Mouse (Mus musculus) layer of hippocampus, postnatal 36 days (tissue): ENCODE measurements around the gene Ndufs3. TPM values are rescaled to one million over a fixed set of nuclear protein-coding genes. Genes with fewer than 3 reads are reported as not detected.

ENCODE experiments used
- DNase-seq, 2 experiments: peaks; one replicate each; pipeline ENCODE4 v3.0.0; 2022
- total RNA-seq, 2 experiments: library from RNA; stranded (reverse); gene quantifications; 2 replicates each; pipeline ENCODE4 v1.2.3; 2021

The Ndufs3 gene
- total RNA-seq, 2 experiments from 2014 or later: 228 to 253 TPM

GRCm38 (mm10) chr2:90847681-90848050, 57.0 kb downstream of the Ndufs3 start:
- no peak for DNase-seq

DNA sequence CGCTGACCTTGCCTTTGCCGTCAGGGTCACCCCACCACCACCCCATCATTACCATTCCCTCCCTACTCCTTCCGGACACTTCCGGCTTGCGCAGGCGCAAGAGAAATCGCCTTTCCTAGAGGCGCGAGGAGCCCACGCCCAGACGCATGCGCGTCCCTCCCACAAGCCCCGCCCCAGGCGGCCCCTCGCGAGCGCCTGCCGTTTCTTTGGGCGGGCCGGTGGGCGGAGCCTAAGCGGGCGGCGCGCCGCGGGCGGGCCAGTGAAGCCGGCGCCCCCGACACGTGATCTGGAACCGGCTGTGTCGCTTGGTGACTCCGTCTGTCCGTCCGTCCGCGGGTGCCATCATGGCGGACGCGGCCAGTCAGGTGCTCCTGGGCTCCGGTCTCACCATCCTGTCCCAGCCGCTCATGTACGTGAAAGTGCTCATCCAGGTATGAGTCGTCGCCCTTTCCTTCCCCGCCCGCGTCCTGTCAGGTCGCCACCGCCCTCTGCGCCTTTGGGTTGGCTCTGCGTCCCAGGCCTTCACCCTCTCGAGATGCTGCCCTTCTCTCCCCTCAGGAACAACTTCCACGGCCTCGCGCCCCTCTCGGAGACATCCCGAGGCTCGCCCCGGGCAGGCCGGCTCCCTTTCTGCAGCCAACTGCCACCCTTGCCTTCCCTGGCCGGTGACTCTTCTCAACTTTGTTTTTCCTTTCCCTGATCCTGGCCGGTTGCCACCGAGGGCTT, 57.5 kb downstream of the Ndufs3 start, which contains the start of gene Mtch2:
Gene Mtch2 (plus strand): TSS at position 201 of the 726 bp plus-strand sequence.
- DNase-seq: peak; percentile 98

DNA sequence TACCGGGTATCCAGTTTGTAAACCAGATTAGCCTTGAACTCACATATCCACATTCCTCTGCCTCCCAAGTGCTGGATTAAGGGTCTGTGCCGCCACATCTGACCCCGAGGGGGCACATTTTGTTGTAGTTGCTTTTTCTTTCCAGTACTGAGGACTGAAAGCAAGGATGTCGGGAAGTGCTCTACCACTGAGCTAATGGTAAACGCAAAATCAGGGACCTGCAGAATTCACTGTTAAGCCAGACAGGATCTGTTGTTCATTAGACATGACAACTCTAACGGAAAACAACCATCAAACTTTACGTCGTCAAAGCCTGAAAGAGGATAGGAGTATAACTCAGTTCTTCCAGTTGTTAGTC, 58.1 kb downstream of the Ndufs3 start:
- DNase-seq: no peak

GRCm38 (mm10) chr2:90846171-90846570, 58.5 kb downstream of the Ndufs3 start:
- no peak for DNase-seq

GRCm38 (mm10) chr2:90845234-90845633, 59.4 kb downstream of the Ndufs3 start:
- DNase-seq: no peak

Other genes with a start within 250 kb of the Ndufs3 start
- gene Nup160, start 227.6 kb downstream of the Ndufs3 start, total RNA-seq: 10 to 100 TPM; 17.7 to 18.1 TPM
- 10 to 100 TPM; 53.5 to 66.8 TPM for gene Fnbp4, start 159.5 kb downstream of the Ndufs3 start, total RNA-seq
- under 1 TPM; 0.47 to 0.78 TPM for gene Agbl2, start 122.1 kb downstream of the Ndufs3 start, total RNA-seq
- gene Mtch2, start 57.7 kb downstream of the Ndufs3 start, total RNA-seq: 100 to 1,000 TPM; 120 to 137 TPM
- gene C1qtnf4, start 19.0 kb downstream of the Ndufs3 start, total RNA-seq: 100 to 1,000 TPM; 195 to 200 TPM
- 10 to 100 TPM; 34.0 to 44.0 TPM for gene Kbtbd4, start 87 bp downstream of the Ndufs3 start, total RNA-seq
- gene Celf1, start 35.6 kb upstream of the Ndufs3 start, total RNA-seq: 100 to 1,000 TPM; 148 to 152 TPM
- gene Rapsn, start 130.8 kb upstream of the Ndufs3 start, total RNA-seq: under 1 TPM; 0.22 to 0.61 TPM
- gene Psmc3, start 149.2 kb upstream of the Ndufs3 start, total RNA-seq: 100 to 1,000 TPM; 207 to 228 TPM
- gene Slc39a13, start 165.6 kb upstream of the Ndufs3 start, total RNA-seq: 10 to 100 TPM; 27.2 to 32.2 TPM
- gene Spi1, start 177.6 kb upstream of the Ndufs3 start, total RNA-seq: 1 to 10 TPM; 3.9 to 4.1 TPM
- under 1 TPM; 0.10 to 0.25 TPM for gene Mybpc3, start 213.3 kb upstream of the Ndufs3 start, total RNA-seq